In the genomic region with DNA sequence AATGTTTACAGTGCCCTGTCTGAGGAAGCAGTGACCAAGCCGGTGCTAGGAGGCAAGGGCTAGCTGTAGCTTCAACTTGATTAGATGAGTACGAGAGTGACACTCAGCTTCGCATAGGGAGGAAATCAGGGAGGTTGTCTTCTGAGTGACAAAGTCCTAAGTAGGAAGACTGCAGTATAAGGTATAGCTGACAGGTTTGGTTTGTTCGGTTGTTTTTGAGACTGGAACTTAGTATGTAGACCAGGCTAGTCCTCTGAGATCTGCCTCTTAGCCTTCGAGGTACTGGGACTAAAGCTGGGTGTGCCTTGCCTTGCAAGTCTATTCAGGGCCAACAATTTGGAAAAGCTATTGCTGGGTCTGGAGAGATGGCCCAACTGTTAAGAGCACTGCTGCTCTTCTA, we compare ENCODE assay signal across 30 mouse cellular contexts.
"Had no signal": no experiment of that assay in that cellular context is flagged by ENCODE, and none has a peak within 500 bp of the region (broad histone marks: within the 10 kb centered on the region; RNA-seq: fewer than 3 reads in every experiment).

A gene (plus strand): TSS at position 301 of the 400 bp plus-strand sequence.

- H3K4me1 ChIP-seq: limb, embryonic 10.5 days; limb, embryonic 12.5 days; limb, embryonic 15.5 days; lung, embryonic 15.5 days; midbrain, embryonic 10.5 days; midbrain, embryonic 12.5 days; midbrain, embryonic 15.5 days; neural tube, embryonic 12.5 days had no signal

- H3K4me2 ChIP-seq: limb, embryonic 12.5 days; limb, embryonic 13.5 days; limb, embryonic 15.5 days; liver, embryonic 11.5 days; liver, embryonic 13.5 days; liver, embryonic 15.5 days; lung, embryonic 14.5 days; lung, embryonic 15.5 days; midbrain, embryonic 11.5 days; midbrain, embryonic 12.5 days; midbrain, embryonic 13.5 days; midbrain, embryonic 15.5 days; neural tube, embryonic 12.5 days had no signal

- ATAC-seq: lung, postnatal 0 days; midbrain, embryonic 13.5 days; midbrain, embryonic 15.5 days; midbrain, embryonic 16.5 days had no signal

- DNase-seq: left cerebral cortex, postnatal 4 days; liver, embryonic 13.5 days; lung, adult 18-20 months; lung, adult 2 months; lung, embryonic 14.5 days; lung, postnatal 10 days; lung, postnatal 14 days; lung, postnatal 36 days; lung, postnatal 4 days; midbrain, embryonic 14.5 days had no signal

- H3K27me3 ChIP-seq: limb, embryonic 12.5 days; limb, embryonic 13.5 days; limb, embryonic 15.5 days; liver, embryonic 13.5 days; liver, embryonic 15.5 days; lung, embryonic 15.5 days; megakaryocyte, embryonic 14.5 days; midbrain, embryonic 12.5 days; midbrain, embryonic 13.5 days; midbrain, embryonic 15.5 days; neural tube, embryonic 12.5 days had no signal

- H3K9me3 ChIP-seq: limb, embryonic 10.5 days; limb, embryonic 12.5 days; limb, embryonic 13.5 days; limb, embryonic 15.5 days; liver, embryonic 13.5 days; liver, embryonic 15.5 days; lung, embryonic 15.5 days; megakaryocyte, embryonic 14.5 days; midbrain, embryonic 10.5 days; midbrain, embryonic 12.5 days; midbrain, embryonic 13.5 days; midbrain, embryonic 15.5 days; neural tube, embryonic 12.5 days had no signal

- H3K9ac ChIP-seq: limb, embryonic 12.5 days; limb, embryonic 13.5 days; limb, embryonic 15.5 days; liver, embryonic 13.5 days; liver, embryonic 14.5 days; liver, embryonic 15.5 days; lung, embryonic 14.5 days; lung, embryonic 15.5 days; midbrain, embryonic 12.5 days; midbrain, embryonic 13.5 days; midbrain, embryonic 15.5 days; neural tube, embryonic 12.5 days had no signal

- H3K4me3 ChIP-seq: left cerebral cortex, adult 2 months; limb, embryonic 10.5 days; limb, embryonic 12.5 days; limb, embryonic 13.5 days; limb, embryonic 15.5 days; liver, embryonic 13.5 days; liver, embryonic 15.5 days; lung, embryonic 15.5 days; megakaryocyte, embryonic 14.5 days; midbrain, embryonic 10.5 days; midbrain, embryonic 12.5 days; midbrain, embryonic 13.5 days; midbrain, embryonic 15.5 days; myocyte; neural tube, embryonic 12.5 days had no signal

- H3K36me3 ChIP-seq: limb, embryonic 12.5 days; limb, embryonic 13.5 days; limb, embryonic 15.5 days; liver, embryonic 15.5 days; midbrain, embryonic 12.5 days; midbrain, embryonic 13.5 days; midbrain, embryonic 15.5 days; neural tube, embryonic 12.5 days had no signal

- H3K27ac ChIP-seq: left cerebral cortex, adult 2 months; limb, embryonic 10.5 days; limb, embryonic 12.5 days; limb, embryonic 13.5 days; limb, embryonic 15.5 days; liver, embryonic 13.5 days; liver, embryonic 14.5 days; liver, embryonic 15.5 days; lung, embryonic 15.5 days; macrophage; midbrain, embryonic 10.5 days; midbrain, embryonic 12.5 days; midbrain, embryonic 13.5 days; midbrain, embryonic 15.5 days; neural tube, embryonic 12.5 days had no signal
